Mouse (Mus musculus) liver, embryonic 14.5 days (tissue): ENCODE data around the gene Klhdc3.

Experiments
- CTCF ChIP-seq: IDR thresholded peaks from 2 replicates; pipeline ENCODE4 v1.5.1; 2016; ENCODE audit warnings: antibody characterized with exemption, low read depth, control low read depth
- EP300 ChIP-seq: IDR thresholded peaks from 2 replicates; pipeline ENCODE4 v1.6.1; 2016; ENCODE audit warnings: antibody characterized with exemption, low read depth

- TF ChIP-seq EP300 (no peak), CTCF (no peak)
These were observed 43.9 kb upstream of the Klhdc3 start for GRCm38 (mm10) chr17:46724477-46725084.
